Mouse (Mus musculus) forebrain, embryonic 13.5 days (tissue): ENCODE measurements around the gene Gm3336. TPM values are rescaled to one million over a fixed set of nuclear protein-coding genes. Genes with fewer than 3 reads are reported as not detected.
A peak's percentile ranks its signal among the peaks of the same experiment; 100 is the strongest.

Experiments used
- ATAC-seq: fragments of 200-750 bp; cut with Nextera tagmentation; 2 replicates; pipeline ENCODE4 v1.8.0; 2017
- H3K27ac ChIP-seq: fragments of 300-500 bp; sonication (generic); 2 replicates; pipeline ENCODE4 v1.5.1; 2015; ENCODE audit warnings: inconsistent platforms, mild to moderate bottlenecking, moderate library complexity
- H3K27me3 ChIP-seq: fragments of 300-500 bp; sonication (generic); 2 replicates; pipeline ENCODE4 v1.6.1; 2015; ENCODE audit warnings: mild to moderate bottlenecking, inconsistent platforms
- H3K36me3 ChIP-seq: fragments of 300-500 bp; sonication (generic); 2 replicates; pipeline ENCODE4 v1.6.1; 2015; ENCODE audit warnings: mild to moderate bottlenecking, inconsistent platforms; ENCODE audit not compliant: poor library complexity, severe bottlenecking
- H3K4me1 ChIP-seq: fragments of 300-500 bp; sonication (generic); 2 replicates; pipeline ENCODE4 v1.6.1; 2015; ENCODE audit warnings: inconsistent platforms
- H3K4me2 ChIP-seq: fragments of 300-500 bp; sonication (generic); 2 replicates; pipeline ENCODE4 v1.6.1; 2015; ENCODE audit warnings: inconsistent platforms, mild to moderate bottlenecking, moderate library complexity
- H3K4me3 ChIP-seq: fragments of 300-500 bp; sonication (generic); 2 replicates; pipeline ENCODE4 v1.5.1; 2015; ENCODE audit warnings: mild to moderate bottlenecking, inconsistent platforms
- H3K9ac ChIP-seq: fragments of 300-500 bp; sonication (generic); 2 replicates; pipeline ENCODE4 v1.6.1; 2015; ENCODE audit warnings: mild to moderate bottlenecking, inconsistent platforms
- H3K9me3 ChIP-seq: fragments of 300-500 bp; sonication (generic); replicated peaks from 2 replicates; pipeline ENCODE4 v1.6.1; 2016; ENCODE audit warnings: inconsistent platforms
- WGBS: fragments of 180-500 bp; shearing (Covaris S2); methylation state at CpG from one replicate; pipeline ENCODE4 v1.1.7; 2015; 5-methylcytosine and 5-hydroxymethylcytosine counted together
- polyA plus RNA-seq: library from polyadenylated mRNA; unstranded; fragments of >200 nt; fragmentation: Nextera tagmentation; extraction: Ambion mirVana; gene quantifications from 2 replicates; pipeline ENCODE4 v1.2.1, GENCODE M21; 2015

The Gm3336 gene
- polyA plus RNA-seq, 1 experiment from 2014 or later = not detected

DNA sequence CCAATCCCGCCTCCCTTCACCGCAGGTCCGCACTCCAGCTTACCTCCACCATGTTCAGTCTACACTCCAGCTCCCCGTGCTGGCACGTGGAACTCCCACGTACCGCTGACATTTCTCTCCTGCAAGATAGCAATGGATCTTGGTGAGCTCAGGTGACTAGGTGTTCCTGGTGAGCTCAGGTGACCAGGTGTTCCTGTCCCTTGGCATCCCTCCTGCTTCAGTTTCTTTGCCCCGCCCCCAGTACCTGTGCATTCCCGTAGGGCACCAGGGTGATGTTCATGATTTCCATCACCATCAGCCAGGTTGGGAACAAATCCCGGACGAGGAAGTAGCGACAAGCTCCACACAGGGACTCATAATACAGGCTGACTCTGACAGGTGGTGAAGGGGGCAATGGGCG lies 46.3 kb downstream of the Gm3336 start:
- Histone ChIP-seq H3K9me3 (no peaks in the 10 kb centered on the region), H3K36me3 (peaks cover 21% of the 10 kb centered on the region), H3K4me2 (no peak overlapping the region), H3K27ac (no peak overlapping the region), H3K9ac (no peak overlapping the region), H3K4me1 (peaks cover 25% of the 10 kb centered on the region), H3K4me3 (no peak overlapping the region), H3K27me3 (peaks cover 10% of the 10 kb centered on the region; the same call in 1 of the 2 replicates)
- no peak for ATAC-seq
- WGBS = 93% methylated on average over 13 of the region's 13 CpGs

GRCm38 (mm10) chr8:70765329-70765728 lies 47.0 kb downstream of the Gm3336 start:
- WGBS = 89% methylated on average over 9 of the region's 9 CpGs
- no peak overlapping the region for H3K9ac ChIP-seq
- H3K9me3 ChIP-seq = no peaks in the 10 kb centered on the region
- H3K27me3 ChIP-seq = peaks cover 10% of the 10 kb centered on the region; the same call in 1 of the 2 replicates
- peaks cover 18% of the 10 kb centered on the region for H3K4me1 ChIP-seq
- no peak for ATAC-seq
- H3K27ac ChIP-seq = no peak overlapping the region
- no peak overlapping the region for H3K4me3 ChIP-seq
- peaks cover 28% of the 10 kb centered on the region for H3K36me3 ChIP-seq
- peak overlapping the region; percentile 62 for H3K4me2 ChIP-seq

- H3K4me2 ChIP-seq = peak overlapping the region; percentile 62
- no peak for ATAC-seq
- WGBS = 3% methylated on average over 34 of the region's 34 CpGs
Observed at GRCm38 (mm10) chr8:70765838-70766570, 47.7 kb downstream of the Gm3336 start.

GRCm38 (mm10) chr8:70766571-70767440 lies 48.5 kb downstream of the Gm3336 start:
- ATAC-seq = no peak
- 8% methylated on average over 21 of the region's 21 CpGs for WGBS
- H3K4me3 ChIP-seq = peak overlapping the region; percentile 27
- H3K27me3 ChIP-seq = peaks cover 10% of the 10 kb centered on the region; the same call in 1 of the 2 replicates
- H3K9ac ChIP-seq = peak overlapping the region; percentile 63
- peak overlapping the region; percentile 62 for H3K4me2 ChIP-seq
- peaks cover 17% of the 10 kb centered on the region for H3K4me1 ChIP-seq
- H3K27ac ChIP-seq = no peak overlapping the region
- no peaks in the 10 kb centered on the region for H3K9me3 ChIP-seq
- peaks cover 43% of the 10 kb centered on the region for H3K36me3 ChIP-seq

More at GRCm38 (mm10) chr8:70765838-70766570, 47.7 kb downstream of the Gm3336 start:
- H3K9me3 ChIP-seq = no peaks in the 10 kb centered on the region
- no peak overlapping the region for H3K27ac ChIP-seq
- peak overlapping the region; percentile 63 for H3K9ac ChIP-seq
- H3K36me3 ChIP-seq = peaks cover 35% of the 10 kb centered on the region
- H3K4me3 ChIP-seq = peak overlapping the region; percentile 27
- H3K4me1 ChIP-seq = peaks cover 17% of the 10 kb centered on the region
- H3K27me3 ChIP-seq = peaks cover 10% of the 10 kb centered on the region; the same call in 1 of the 2 replicates

- ATAC-seq = no peak
- Histone ChIP-seq H3K27me3 (peaks cover 10% of the 10 kb centered on the region; the same call in 1 of the 2 replicates), H3K36me3 (peaks cover 50% of the 10 kb centered on the region), H3K27ac (no peak overlapping the region), H3K9me3 (no peaks in the 10 kb centered on the region), H3K9ac (0 out of 2 replicates have a peak overlapping the region, but pooled peaks have one; percentile 10), H3K4me2 (no peak overlapping the region), H3K4me3 (no peak overlapping the region), H3K4me1 (peaks cover 18% of the 10 kb centered on the region)
- WGBS = 89% methylated on average over 6 of the region's 6 CpGs
Observed at GRCm38 (mm10) chr8:70767503-70767902, 49.2 kb downstream of the Gm3336 start.

DNA sequence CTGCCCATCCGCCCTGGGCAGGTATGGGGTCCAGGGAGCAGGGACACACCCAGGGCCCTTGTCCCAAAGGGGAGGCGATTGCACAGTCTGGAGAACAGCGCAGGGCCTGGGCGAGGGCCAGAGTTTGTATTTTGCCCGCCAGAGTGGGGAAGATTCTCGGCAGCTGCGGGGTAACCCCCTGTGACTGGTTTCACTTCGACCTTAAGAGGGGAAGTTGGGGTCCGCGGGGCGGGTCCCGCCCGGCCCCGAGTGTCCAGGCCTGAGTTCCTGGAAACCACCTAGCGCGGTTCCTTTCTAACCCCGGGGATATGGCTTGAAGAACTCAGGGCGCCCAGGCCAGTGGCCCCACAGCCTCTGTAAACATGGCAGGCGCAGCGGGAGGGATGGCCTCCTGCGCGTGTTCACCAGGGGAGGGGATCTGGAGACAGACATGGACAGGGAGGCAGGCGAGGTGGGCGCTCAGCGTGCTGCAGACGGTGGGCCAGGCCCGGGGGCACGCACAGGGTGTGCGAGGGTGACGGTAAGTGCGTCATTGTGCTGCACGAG lies 50.0 kb downstream of the Gm3336 start:
- Histone ChIP-seq H3K27ac (no peak overlapping the region), H3K27me3 (peaks cover 10% of the 10 kb centered on the region; the same call in 1 of the 2 replicates), H3K4me2 (no peak overlapping the region), H3K36me3 (peaks cover 58% of the 10 kb centered on the region), H3K9me3 (no peaks in the 10 kb centered on the region), H3K9ac (no peak overlapping the region), H3K4me3 (no peak overlapping the region), H3K4me1 (peaks cover 26% of the 10 kb centered on the region)
- WGBS = 95% methylated on average over 32 of the region's 32 CpGs
- ATAC-seq = no peak

DNA sequence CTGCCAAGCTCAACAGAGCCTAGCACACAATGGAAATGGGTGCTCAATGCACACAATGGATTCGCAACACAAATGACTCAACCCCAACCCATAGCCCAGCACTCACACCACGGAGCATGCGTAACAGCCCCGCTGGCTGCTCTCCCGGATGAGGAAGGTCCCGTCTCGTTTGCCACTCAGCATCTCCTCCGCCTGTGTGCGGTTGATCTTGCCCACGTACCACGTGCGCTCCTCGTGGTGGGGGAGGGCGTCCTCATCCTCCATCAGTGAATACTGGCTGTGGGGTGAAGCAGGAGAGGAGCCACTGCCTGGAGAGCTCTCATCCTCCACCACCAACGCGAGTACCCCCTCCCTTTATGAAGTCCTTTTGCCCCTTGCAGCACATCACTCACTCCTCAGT lies 50.6 kb downstream of the Gm3336 start:
- H3K4me1 ChIP-seq = peaks cover 32% of the 10 kb centered on the region
- no peaks in the 10 kb centered on the region for H3K9me3 ChIP-seq
- no peak overlapping the region for H3K27ac ChIP-seq
- H3K4me3 ChIP-seq = no peak overlapping the region
- peaks cover 10% of the 10 kb centered on the region; the same call in 1 of the 2 replicates for H3K27me3 ChIP-seq
- no peak overlapping the region for H3K9ac ChIP-seq
- peaks cover 64% of the 10 kb centered on the region for H3K36me3 ChIP-seq
- 83% methylated on average over 16 of the region's 16 CpGs for WGBS
- peak; percentile 4; the same call in 1 of the 2 replicates for ATAC-seq
- H3K4me2 ChIP-seq = no peak overlapping the region

- WGBS = 6% methylated on average over 26 of the region's 26 CpGs
- no peak overlapping the region for H3K4me2 ChIP-seq
- no peak overlapping the region for H3K4me3 ChIP-seq
- peak; percentile 81 for ATAC-seq
- no peaks in the 10 kb centered on the region for H3K9me3 ChIP-seq
- no peak overlapping the region; the same call in 1 of the 2 replicates for H3K27ac ChIP-seq
- H3K4me1 ChIP-seq = peaks cover 36% of the 10 kb centered on the region
- H3K27me3 ChIP-seq = peaks cover 10% of the 10 kb centered on the region; the same call in 1 of the 2 replicates
- H3K36me3 ChIP-seq = peaks cover 68% of the 10 kb centered on the region
- H3K9ac ChIP-seq = no peak overlapping the region
Observed at GRCm38 (mm10) chr8:70769359-70769758, 51.0 kb downstream of the Gm3336 start.

DNA sequence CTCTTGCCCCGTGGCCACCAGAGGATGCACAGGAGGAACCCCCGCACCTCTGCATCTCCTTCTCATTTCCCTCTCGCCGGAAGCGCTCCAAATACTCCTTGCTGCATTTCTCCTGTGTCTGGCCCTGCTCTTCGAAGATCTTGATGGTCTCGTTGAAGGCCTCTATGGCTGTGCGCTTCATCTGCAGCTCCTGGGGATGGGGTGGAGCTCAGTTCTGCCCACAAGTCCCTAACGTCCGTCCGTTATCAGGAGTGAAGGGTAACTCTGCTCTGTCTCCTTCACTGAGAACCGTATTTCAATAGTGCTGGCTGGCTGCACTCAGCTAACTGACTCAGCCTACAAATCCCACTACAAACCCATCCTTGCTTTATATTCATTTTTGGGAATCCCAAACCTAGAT lies 51.5 kb downstream of the Gm3336 start:
- Histone ChIP-seq H3K4me3 (no peak overlapping the region), H3K27ac (no peak overlapping the region; the same call in 1 of the 2 replicates), H3K9ac (no peak overlapping the region), H3K4me2 (no peak overlapping the region), H3K9me3 (no peaks in the 10 kb centered on the region), H3K4me1 (peaks cover 41% of the 10 kb centered on the region), H3K36me3 (peaks cover 73% of the 10 kb centered on the region), H3K27me3 (peaks cover 10% of the 10 kb centered on the region; the same call in 1 of the 2 replicates)
- no peak for ATAC-seq
- WGBS = 68% methylated on average over 12 of the region's 12 CpGs

DNA sequence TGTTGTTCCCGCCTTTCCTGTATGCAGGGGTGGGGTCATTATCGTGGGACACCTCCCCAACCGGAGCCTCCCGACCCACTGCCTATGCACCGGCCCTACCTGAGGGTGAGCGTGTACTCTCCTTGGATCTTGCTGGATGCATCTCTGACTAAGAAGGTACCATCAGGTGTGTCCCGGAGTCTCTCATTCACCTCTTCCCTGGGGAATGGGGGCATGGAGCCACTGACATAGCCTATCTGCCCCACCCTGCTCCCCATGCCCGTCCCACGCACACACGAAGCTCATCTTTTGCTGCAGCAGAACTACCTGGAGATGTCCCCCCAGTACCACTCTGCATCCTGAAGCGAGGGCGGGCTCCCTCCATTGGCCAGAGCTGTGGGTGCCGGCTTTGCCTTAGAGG lies 52.4 kb downstream of the Gm3336 start:
- H3K4me1 ChIP-seq = peaks cover 45% of the 10 kb centered on the region
- H3K36me3 ChIP-seq = peaks cover 75% of the 10 kb centered on the region
- no peak overlapping the region for H3K27ac ChIP-seq
- WGBS = 95% methylated on average over 13 of the region's 13 CpGs
- H3K9ac ChIP-seq = no peak overlapping the region
- H3K4me2 ChIP-seq = no peak overlapping the region
- no peaks in the 10 kb centered on the region for H3K9me3 ChIP-seq
- no peak for ATAC-seq
- H3K27me3 ChIP-seq = peaks cover 9% of the 10 kb centered on the region; the same call in 1 of the 2 replicates
- H3K4me3 ChIP-seq = no peak overlapping the region

GRCm38 (mm10) chr8:70771217-70771616 lies 52.9 kb downstream of the Gm3336 start:
- H3K9ac ChIP-seq = no peak overlapping the region
- H3K27me3 ChIP-seq = peaks cover 6% of the 10 kb centered on the region; the same call in 1 of the 2 replicates
- 91% methylated on average over 7 of the region's 7 CpGs for WGBS
- no peak overlapping the region for H3K27ac ChIP-seq
- H3K9me3 ChIP-seq = no peaks in the 10 kb centered on the region
- H3K4me3 ChIP-seq = no peak overlapping the region
- H3K4me2 ChIP-seq = no peak overlapping the region
- peaks cover 44% of the 10 kb centered on the region for H3K4me1 ChIP-seq
- ATAC-seq = no peak
- H3K36me3 ChIP-seq = peaks cover 75% of the 10 kb centered on the region
